Mouse (Mus musculus) liver, postnatal 0 days (tissue): ENCODE data around the gene Cdkl5.

ENCODE experiments used
- CTCF ChIP-seq: sonication (generic); IDR thresholded peaks from 2 replicates; pipeline ENCODE4 v1.5.1; 2016; ENCODE audit warnings: antibody characterized with exemption, low read depth
- EP300 ChIP-seq: IDR thresholded peaks from 2 replicates; pipeline ENCODE4 v1.6.1; 2016; ENCODE audit warnings: antibody characterized with exemption, low read depth, mild to moderate bottlenecking

- TF ChIP-seq CTCF (no peak), EP300 (no peak)
These were observed 695 bp upstream of the Cdkl5 start for GRCm38 (mm10) chrX:160995131-160995667.
